Mouse (Mus musculus) midbrain, embryonic 10.5 days (tissue): ENCODE data around the gene Pard3b. TPM values are rescaled to one million over a fixed set of nuclear protein-coding genes. Genes with fewer than 3 reads are reported as not detected.
A peak's percentile ranks its signal among the peaks of the same experiment; 100 is the strongest.

Experiments used
- DNase-seq: peaks from one replicate; pipeline ENCODE4 v3.0.0-alpha.2; 2017; ENCODE audit warnings: low spot score
- H3K27ac ChIP-seq: fragments of 300-500 bp; sonication (generic); replicated peaks from 2 replicates; pipeline ENCODE4 v1.5.1; 2016; ENCODE audit warnings: mild to moderate bottlenecking
- H3K27me3 ChIP-seq: fragments of 300-500 bp; sonication (generic); 2 replicates; pipeline ENCODE4 v1.6.1; 2016; ENCODE audit warnings: low read depth, mild to moderate bottlenecking; ENCODE audit not compliant: poor library complexity, severe bottlenecking
- H3K36me3 ChIP-seq: fragments of 300-500 bp; sonication (generic); 2 replicates; pipeline ENCODE4 v1.6.1; 2016; ENCODE audit warnings: mild to moderate bottlenecking, moderate library complexity
- H3K4me1 ChIP-seq: fragments of 300-500 bp; sonication (generic); 2 replicates; pipeline ENCODE4 v1.6.1; 2016
- H3K4me3 ChIP-seq: fragments of 300-500 bp; sonication (generic); 2 replicates; pipeline ENCODE4 v1.5.1; 2016; ENCODE audit warnings: mild to moderate bottlenecking, moderate library complexity
- H3K9me3 ChIP-seq: fragments of 300-500 bp; sonication (generic); replicated peaks from 2 replicates; pipeline ENCODE4 v1.6.1; 2016; ENCODE audit warnings: mild to moderate bottlenecking
- WGBS: fragments of 180-500 bp; shearing (Covaris S2); methylation state at CpG from one replicate; pipeline ENCODE4 v1.1.7; 2016; 5-methylcytosine and 5-hydroxymethylcytosine counted together
- polyA plus RNA-seq: library from polyadenylated mRNA; unstranded; fragments of >200 nt; fragmentation: Nextera tagmentation; extraction: Ambion mirVana; gene quantifications from 2 replicates; pipeline ENCODE4 v1.2.1, GENCODE M21; 2016

The Pard3b gene
- polyA plus RNA-seq, 1 experiment from 2014 or later = 8.2 TPM

DNA sequence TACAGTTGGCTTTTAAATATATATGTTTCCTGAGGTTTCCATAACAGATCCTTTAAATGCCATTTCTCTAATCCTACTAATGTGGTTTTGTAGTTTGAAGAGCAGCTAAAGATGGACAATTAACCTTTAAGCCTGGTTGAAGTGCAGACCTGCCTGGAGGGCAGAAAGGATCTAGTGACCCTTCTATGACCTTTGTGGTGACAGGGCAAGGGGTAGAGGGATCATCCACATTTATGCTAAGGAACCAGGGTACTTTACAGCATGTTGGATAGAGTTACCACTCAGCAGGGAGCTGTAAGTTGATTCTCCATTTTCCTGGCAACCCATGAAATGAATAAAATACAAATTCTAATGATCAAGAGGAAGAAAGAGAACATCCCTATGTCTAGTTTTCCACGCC lies 47.3 kb downstream of the Pard3b start:
- no peaks in the 10 kb centered on the region for H3K9me3 ChIP-seq
- H3K27ac ChIP-seq = no peak overlapping the region
- no peaks in the 10 kb centered on the region for H3K36me3 ChIP-seq
- no peak overlapping the region for H3K4me3 ChIP-seq
- WGBS = 41% methylated on average over 1 of the region's 1 CpGs
- peaks cover 73% of the 10 kb centered on the region for H3K27me3 ChIP-seq
- peaks cover 47% of the 10 kb centered on the region for H3K4me1 ChIP-seq
- DNase-seq = no peak

DNA sequence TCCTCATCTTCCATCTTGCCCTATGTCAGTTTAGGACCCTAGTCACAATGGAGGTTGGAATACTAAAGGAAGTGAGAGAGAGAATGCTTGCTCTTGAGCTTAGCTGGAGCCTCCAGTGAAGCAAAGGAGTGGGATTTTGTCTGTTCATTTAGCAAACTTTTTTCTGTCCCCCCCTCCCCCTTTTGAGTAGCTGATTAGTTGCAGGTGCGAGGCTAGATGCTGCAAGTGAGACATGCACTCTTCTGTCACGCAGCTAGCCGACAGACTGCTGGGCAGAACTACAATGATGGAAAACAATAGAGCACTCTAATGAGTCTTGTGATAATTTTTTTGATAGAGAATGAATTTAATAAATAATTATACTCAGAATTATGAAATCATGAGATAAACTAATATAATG lies 49.7 kb downstream of the Pard3b start:
- H3K27me3 ChIP-seq = peaks cover 60% of the 10 kb centered on the region
- 66% methylated on average over 3 of the region's 3 CpGs for WGBS
- no peak for DNase-seq

DNA sequence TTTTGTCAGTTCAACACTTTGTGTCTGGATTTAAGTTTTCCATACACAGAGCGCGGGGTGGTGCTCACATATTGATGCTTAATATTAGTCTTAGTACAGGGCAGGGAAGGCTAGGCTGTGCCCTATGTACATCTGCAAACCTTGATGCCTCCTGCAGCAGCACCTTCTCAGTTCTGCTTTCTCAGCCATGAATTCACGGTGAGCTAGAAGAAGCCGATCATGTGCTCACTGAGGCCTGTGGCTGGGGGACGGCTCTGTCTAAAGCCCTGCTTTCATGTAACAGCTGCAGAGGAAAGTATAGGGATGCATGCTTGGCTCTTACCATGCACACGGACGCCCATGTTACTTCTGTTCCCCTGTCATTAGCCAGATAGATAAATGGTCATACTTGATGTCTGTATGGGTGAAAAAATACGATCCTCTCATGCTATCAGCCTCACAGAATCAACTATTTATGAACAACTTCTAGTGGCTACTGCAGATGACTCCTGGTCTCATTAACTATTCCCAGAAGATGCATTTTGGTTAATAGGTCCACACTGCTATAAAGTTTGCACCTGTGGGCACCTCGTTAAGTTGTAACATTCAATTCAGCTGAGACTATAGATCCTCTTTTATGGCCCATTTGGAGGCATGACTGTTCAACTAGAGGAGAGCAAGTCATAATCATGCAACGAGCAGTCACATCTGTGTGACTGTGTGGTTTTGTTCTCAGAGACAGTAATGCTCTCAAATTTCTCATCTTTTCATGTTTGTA lies 60.0 kb downstream of the Pard3b start:
- WGBS = 88% methylated on average over 10 of the region's 10 CpGs
- no peaks in the 10 kb centered on the region for H3K4me1 ChIP-seq
- DNase-seq = no peak
- H3K9me3 ChIP-seq = no peaks in the 10 kb centered on the region
- no peak overlapping the region for H3K4me3 ChIP-seq
- H3K27ac ChIP-seq = no peak overlapping the region
- no peaks in the 10 kb centered on the region for H3K36me3 ChIP-seq
- H3K27me3 ChIP-seq = no peaks in the 10 kb centered on the region

More for the DNA sequence above, 49.7 kb downstream of the Pard3b start:
- Histone ChIP-seq H3K9me3 (no peaks in the 10 kb centered on the region), H3K4me1 (peaks cover 45% of the 10 kb centered on the region), H3K36me3 (no peaks in the 10 kb centered on the region), H3K4me3 (no peak overlapping the region), H3K27ac (no peak overlapping the region)

DNA sequence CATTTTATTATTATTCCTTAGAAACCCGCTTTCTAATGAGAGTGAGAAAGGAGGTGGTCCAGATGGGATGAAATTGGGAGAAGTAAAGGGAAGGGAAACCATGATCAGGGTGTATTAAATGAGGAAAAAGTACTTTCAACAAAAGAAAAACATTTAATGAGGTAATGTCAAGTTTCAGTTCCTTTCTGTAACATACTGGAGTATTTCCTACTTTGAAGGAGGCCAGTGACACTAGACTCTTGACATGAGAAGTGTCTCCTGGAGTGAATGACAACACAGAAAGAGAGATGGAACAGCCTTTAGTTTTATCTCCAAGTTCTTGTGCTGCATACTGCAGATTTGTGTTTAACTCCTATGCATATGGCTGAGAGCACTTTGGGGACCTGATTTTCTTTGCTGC lies 71.2 kb downstream of the Pard3b start:
- H3K27me3 ChIP-seq = no peaks in the 10 kb centered on the region
- WGBS = 78% methylated on average over 1 of the region's 1 CpGs
- H3K36me3 ChIP-seq = no peaks in the 10 kb centered on the region
- H3K4me1 ChIP-seq = no peaks in the 10 kb centered on the region
- no peaks in the 10 kb centered on the region for H3K9me3 ChIP-seq
- DNase-seq = no peak
- no peak overlapping the region for H3K27ac ChIP-seq
- H3K4me3 ChIP-seq = no peak overlapping the region

DNA sequence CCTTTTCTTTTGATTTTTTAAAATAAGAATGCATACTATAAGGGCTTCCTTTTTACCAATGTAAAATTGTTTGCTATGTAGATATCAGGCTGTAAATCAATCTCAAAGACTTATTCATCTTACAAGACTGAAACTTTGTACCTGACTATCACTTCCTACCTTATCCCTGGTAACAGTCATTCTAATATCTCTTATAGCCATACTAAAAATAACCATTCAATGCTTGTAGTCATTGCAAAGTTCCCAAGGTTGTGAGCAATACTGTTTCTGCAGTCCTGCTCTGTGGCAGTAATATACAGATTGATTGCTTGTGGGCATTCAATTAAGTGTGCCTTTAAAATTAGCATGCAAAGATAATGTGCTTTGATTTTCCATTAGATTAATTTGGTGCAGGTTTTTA lies 72.9 kb downstream of the Pard3b start:
- no peaks in the 10 kb centered on the region for H3K36me3 ChIP-seq
- no peak overlapping the region for H3K4me3 ChIP-seq
- H3K4me1 ChIP-seq = peaks cover 8% of the 10 kb centered on the region
- no peaks in the 10 kb centered on the region for H3K9me3 ChIP-seq
- no peak for DNase-seq
- H3K27me3 ChIP-seq = no peaks in the 10 kb centered on the region
- no peak overlapping the region for H3K27ac ChIP-seq

DNA sequence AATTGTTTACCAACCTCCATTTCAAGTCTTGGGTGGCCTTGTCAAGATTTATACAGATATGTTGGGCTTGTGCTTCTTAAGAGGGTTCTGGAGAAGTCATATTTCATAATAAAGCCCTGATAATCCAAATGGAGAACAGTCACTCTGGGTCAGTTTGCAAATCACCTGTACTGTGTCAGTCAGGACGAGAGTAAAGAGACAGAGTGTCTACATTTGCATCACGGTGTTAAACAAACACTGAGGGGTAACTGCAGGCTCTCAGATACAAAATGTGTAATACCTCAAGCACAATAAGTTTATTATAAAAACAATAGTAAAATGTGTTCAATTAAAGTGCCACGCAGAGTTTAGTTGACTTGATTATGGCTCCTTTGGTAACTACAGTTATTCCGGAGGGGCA lies 91.0 kb downstream of the Pard3b start:
- no peaks in the 10 kb centered on the region for H3K4me1 ChIP-seq
- no peak for DNase-seq
- no peaks in the 10 kb centered on the region for H3K9me3 ChIP-seq
- H3K27ac ChIP-seq = no peak overlapping the region
- H3K4me3 ChIP-seq = no peak overlapping the region
- H3K27me3 ChIP-seq = no peaks in the 10 kb centered on the region
- H3K36me3 ChIP-seq = no peaks in the 10 kb centered on the region
- WGBS = 92% methylated on average over 4 of the region's 4 CpGs

DNA sequence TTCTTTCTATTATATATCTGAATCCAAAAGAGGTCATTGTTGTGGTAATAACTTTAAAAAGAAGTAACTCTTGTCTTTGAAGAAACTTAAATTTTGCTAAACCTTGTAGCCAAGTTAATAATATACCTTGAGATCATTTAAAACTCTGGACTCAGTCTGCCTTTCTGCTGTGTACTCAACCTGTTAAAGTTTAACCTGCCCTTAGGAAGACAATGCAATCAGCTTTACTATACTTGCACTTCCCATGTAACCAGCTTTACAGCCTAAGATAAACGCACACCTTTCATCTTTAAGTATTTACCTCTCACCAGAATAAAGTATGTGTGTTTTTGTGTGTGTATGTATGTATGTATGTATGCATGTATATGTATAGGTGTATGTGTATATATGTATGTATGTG lies 97.9 kb downstream of the Pard3b start:
- Histone ChIP-seq H3K27ac (no peak overlapping the region), H3K4me3 (no peak overlapping the region), H3K27me3 (no peaks in the 10 kb centered on the region), H3K9me3 (no peaks in the 10 kb centered on the region), H3K4me1 (no peaks in the 10 kb centered on the region), H3K36me3 (no peaks in the 10 kb centered on the region)
- DNase-seq = no peak
- 84% methylated on average over 1 of the region's 1 CpGs for WGBS

DNA sequence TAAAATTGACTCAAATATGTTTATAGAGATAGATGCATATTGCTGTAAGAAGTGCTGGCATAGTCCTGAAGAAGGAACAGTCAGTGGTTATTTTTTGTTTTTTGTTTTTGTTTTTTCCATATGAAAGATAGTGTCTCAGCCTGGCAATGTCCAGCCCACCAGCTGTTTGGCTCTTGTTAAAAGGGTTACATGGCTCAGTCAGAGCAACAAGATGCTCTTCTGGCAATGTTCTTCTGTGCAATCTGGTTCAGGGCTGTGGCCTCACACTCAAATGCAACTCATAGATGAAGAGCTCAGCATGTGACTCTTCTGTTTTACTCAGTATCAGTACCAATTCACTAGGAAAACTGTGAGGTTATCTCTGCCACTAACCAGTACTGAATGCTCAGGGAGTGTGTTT lies 104.2 kb downstream of the Pard3b start:
- H3K27me3 ChIP-seq = no peaks in the 10 kb centered on the region
- DNase-seq = no peak
- no peaks in the 10 kb centered on the region for H3K36me3 ChIP-seq
- no peaks in the 10 kb centered on the region for H3K4me1 ChIP-seq
- no peaks in the 10 kb centered on the region for H3K9me3 ChIP-seq
- no peak overlapping the region for H3K4me3 ChIP-seq
- H3K27ac ChIP-seq = no peak overlapping the region

DNA sequence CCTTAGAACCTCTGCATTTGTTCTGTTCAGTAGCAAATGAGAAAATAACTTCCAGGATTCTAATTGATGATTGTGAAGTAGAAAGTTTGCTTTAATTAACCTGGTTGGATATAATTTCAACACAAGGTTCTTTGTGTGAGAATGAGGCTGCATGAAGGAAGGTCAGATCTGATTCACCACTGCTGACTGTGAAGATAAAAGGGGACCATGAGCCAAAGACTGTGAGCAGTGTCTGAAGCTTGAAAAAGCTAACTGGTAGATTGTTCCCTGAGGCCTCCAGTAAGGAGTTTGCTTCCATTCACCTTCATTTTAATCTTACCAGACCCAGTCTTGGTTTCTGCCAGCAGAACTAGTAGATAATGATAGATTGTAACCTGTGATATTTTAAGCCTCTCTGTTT lies 108.9 kb downstream of the Pard3b start:
- H3K4me1 ChIP-seq = no peaks in the 10 kb centered on the region
- no peaks in the 10 kb centered on the region for H3K36me3 ChIP-seq
- no peak for DNase-seq
- no peak overlapping the region for H3K27ac ChIP-seq
- H3K9me3 ChIP-seq = no peaks in the 10 kb centered on the region
- no peak overlapping the region for H3K4me3 ChIP-seq
- no peaks in the 10 kb centered on the region for H3K27me3 ChIP-seq

DNA sequence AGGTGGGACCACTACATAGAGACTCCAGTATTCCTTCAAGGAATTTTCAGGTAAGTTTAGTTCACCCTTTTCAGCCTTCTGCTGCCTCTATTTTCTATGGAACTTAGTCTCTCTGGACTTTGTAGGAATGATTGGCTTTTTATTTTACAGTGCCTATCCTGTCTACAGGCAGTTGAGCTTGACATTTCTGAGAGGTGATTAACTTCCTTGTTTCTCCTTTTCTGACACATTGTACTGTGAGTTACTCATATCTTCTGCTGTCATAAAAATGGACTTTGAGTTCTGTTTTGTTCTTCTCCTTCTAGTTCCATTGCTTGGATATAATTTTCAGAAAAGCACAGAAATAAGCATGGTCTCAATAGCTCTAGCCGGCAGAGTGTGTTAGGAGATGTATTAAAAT lies 112.4 kb downstream of the Pard3b start:
- no peak for DNase-seq
- no peaks in the 10 kb centered on the region for H3K9me3 ChIP-seq
- no peaks in the 10 kb centered on the region for H3K27me3 ChIP-seq
- no peak overlapping the region for H3K4me3 ChIP-seq
- WGBS = 88% methylated on average over 1 of the region's 1 CpGs
- H3K36me3 ChIP-seq = no peaks in the 10 kb centered on the region
- H3K4me1 ChIP-seq = no peaks in the 10 kb centered on the region
- no peak overlapping the region for H3K27ac ChIP-seq

DNA sequence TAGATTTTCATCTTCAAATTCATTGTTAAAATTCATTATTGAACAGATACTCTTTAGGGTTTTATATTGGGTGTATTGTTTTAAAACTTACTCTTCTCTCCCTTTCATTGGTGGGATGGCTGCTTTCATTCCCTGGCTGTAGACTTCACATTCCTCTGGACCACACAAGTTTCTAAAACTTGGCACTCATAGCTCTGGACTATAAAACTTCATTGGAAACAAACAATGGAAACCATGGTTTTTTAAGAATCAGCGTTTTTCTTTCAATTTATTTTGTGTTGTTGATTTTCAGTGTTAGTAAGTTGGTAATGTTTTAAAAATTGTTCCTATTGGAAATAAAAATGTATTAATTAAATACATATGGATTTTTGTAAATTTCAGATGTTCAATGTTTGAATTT lies 118.1 kb downstream of the Pard3b start:
- Histone ChIP-seq H3K9me3 (no peaks in the 10 kb centered on the region), H3K27me3 (no peaks in the 10 kb centered on the region)
- 88% methylated on average over 1 of the region's 1 CpGs for WGBS

DNA sequence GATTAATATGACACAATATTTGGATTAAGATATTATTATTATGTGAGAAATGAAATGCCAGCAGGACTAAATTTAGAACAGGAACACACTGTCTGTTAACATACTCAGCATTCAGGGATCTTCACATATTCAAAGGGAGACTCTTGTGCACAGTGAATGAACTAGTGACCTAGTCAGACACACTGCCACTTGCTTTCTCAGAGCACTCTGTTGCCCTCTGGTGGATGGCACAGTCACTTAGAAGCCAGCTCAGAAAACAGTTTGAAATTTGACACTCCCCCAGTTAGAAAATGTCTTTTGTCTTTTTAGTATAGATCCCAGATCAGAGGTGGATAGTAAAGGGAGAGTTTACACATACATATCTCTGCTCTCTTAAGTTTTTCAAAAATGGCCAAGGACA lies 132.6 kb downstream of the Pard3b start:
- H3K36me3 ChIP-seq = no peaks in the 10 kb centered on the region
- peak; percentile 65 for DNase-seq
- H3K27me3 ChIP-seq = no peaks in the 10 kb centered on the region
- H3K9me3 ChIP-seq = no peaks in the 10 kb centered on the region
- H3K27ac ChIP-seq = no peak overlapping the region
- no peaks in the 10 kb centered on the region for H3K4me1 ChIP-seq
- H3K4me3 ChIP-seq = no peak overlapping the region

More for the DNA sequence above, 118.1 kb downstream of the Pard3b start:
- Histone ChIP-seq H3K27ac (no peak overlapping the region), H3K4me3 (no peak overlapping the region), H3K4me1 (no peaks in the 10 kb centered on the region), H3K36me3 (no peaks in the 10 kb centered on the region)
- DNase-seq = no peak

DNA sequence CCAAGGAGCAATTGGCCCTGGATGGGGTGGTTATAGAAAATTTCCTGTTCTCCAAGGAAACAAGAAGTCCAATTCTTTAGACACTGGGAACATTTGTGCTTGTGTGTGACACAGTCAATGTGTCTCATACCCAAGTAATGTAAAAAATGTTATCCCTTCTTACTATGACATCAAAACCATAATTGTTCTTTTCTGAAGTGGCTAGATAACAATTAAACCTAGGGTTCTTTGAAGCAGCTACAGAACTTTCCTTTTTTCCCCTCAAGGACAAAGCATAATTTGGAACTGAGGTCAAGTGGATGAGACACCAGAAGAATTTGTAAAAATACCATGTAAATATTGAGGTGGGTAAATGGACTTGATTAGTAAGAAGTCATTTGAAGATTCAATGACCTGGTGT lies 140.1 kb downstream of the Pard3b start:
- no peaks in the 10 kb centered on the region for H3K27me3 ChIP-seq
- no peaks in the 10 kb centered on the region for H3K36me3 ChIP-seq
- no peak for DNase-seq
- no peaks in the 10 kb centered on the region for H3K4me1 ChIP-seq
- no peak overlapping the region for H3K4me3 ChIP-seq
- H3K27ac ChIP-seq = no peak overlapping the region
- H3K9me3 ChIP-seq = no peaks in the 10 kb centered on the region

DNA sequence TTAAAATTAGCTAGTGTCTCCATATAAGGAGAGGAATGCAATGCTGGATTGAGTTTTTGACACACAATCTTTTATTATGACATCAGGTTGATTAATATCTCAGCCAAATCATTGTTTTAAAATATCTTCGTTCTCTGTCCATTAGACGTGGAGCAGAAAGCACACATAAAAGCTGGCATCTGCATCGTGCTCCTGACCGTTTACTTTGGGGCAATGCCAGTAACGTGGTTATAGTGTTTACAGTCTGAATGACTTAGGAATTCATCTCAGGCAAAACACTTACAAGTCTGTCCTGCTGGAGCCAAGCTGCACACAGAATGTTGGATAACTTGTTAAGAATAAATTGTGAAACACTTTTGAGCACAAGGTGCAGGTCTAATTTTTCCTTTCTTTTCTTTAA lies 141.3 kb downstream of the Pard3b start:
- no peaks in the 10 kb centered on the region for H3K9me3 ChIP-seq
- H3K36me3 ChIP-seq = no peaks in the 10 kb centered on the region
- 91% methylated on average over 5 of the region's 5 CpGs for WGBS
- no peak overlapping the region for H3K4me3 ChIP-seq
- H3K27ac ChIP-seq = no peak overlapping the region
- no peaks in the 10 kb centered on the region for H3K4me1 ChIP-seq
- DNase-seq = no peak
- H3K27me3 ChIP-seq = no peaks in the 10 kb centered on the region
